Mouse (Mus musculus) intestine, postnatal 0 days (tissue): Measurements from ENCODE around the gene S1pr4. TPM values are rescaled to one million over a fixed set of nuclear protein-coding genes. Genes with fewer than 3 reads are reported as not detected.

Source experiments
- ATAC-seq: fragments of 200-750 bp; cut with Nextera tagmentation; 2 replicates; pipeline ENCODE4 v1.8.0; 2017; ENCODE audit warnings: mild to moderate bottlenecking, moderate TSS enrichment, moderate library complexity
- H3K27ac ChIP-seq: fragments of 300-500 bp; sonication (generic); 2 replicates; pipeline ENCODE4 v1.5.1; 2014; ENCODE audit warnings: mild to moderate bottlenecking, low read depth, low read length, moderate library complexity
- H3K27me3 ChIP-seq: fragments of 300-500 bp; sonication (generic); replicated peaks from 2 replicates; pipeline ENCODE4 v1.6.1; 2014; ENCODE audit warnings: low read length, mixed read lengths; ENCODE audit not compliant: control insufficient read depth, insufficient read depth
- H3K36me3 ChIP-seq: fragments of 300-500 bp; sonication (generic); 2 replicates; pipeline ENCODE4 v1.6.1; 2014; ENCODE audit warnings: mild to moderate bottlenecking, moderate library complexity; ENCODE audit not compliant: control insufficient read depth, insufficient read depth
- H3K4me1 ChIP-seq: fragments of 300-500 bp; sonication (generic); replicated peaks from 2 replicates; pipeline ENCODE4 v1.6.1; 2014; ENCODE audit warnings: antibody characterized with exemption, low read length, mixed read lengths; ENCODE audit not compliant: control insufficient read depth, insufficient read depth
- H3K4me2 ChIP-seq: fragments of 300-500 bp; sonication (generic); replicated peaks from 2 replicates; pipeline ENCODE4 v1.6.1; 2014; ENCODE audit warnings: low read depth, mild to moderate bottlenecking, moderate library complexity
- H3K4me3 ChIP-seq: fragments of 300-500 bp; sonication (generic); 2 replicates; pipeline ENCODE4 v1.5.1; 2014; ENCODE audit warnings: low read depth, low read length
- H3K9ac ChIP-seq: fragments of 300-500 bp; sonication (generic); 2 replicates; pipeline ENCODE4 v1.6.1; 2014; ENCODE audit warnings: mild to moderate bottlenecking, low read depth, low read length
- H3K9me3 ChIP-seq: fragments of 300-500 bp; sonication (generic); 2 replicates; pipeline ENCODE4 v1.6.1; 2016; ENCODE audit warnings: mixed run types; ENCODE audit not compliant: control insufficient read depth
- CTCF ChIP-seq: sonication (generic); IDR thresholded peaks from 2 replicates; pipeline ENCODE4 v1.5.1; 2016; ENCODE audit warnings: low read depth, mild to moderate bottlenecking, control low read depth, antibody characterized with exemption, moderate library complexity
- WGBS: fragments of 180-500 bp; shearing (Covaris S2); extraction: QIAGEN DNeasy Blood & Tissue Kit; methylation state at CpG from one replicate; pipeline ENCODE4 v1.1.7; 2014; 5-methylcytosine and 5-hydroxymethylcytosine counted together
- polyA plus RNA-seq: library from polyadenylated mRNA; unstranded; fragments of >200 nt; fragmentation: Nextera tagmentation; extraction: Ambion mirVana; gene quantifications from 2 replicates; pipeline ENCODE4 v1.2.1, GENCODE M21; 2015

Gene S1pr4
- polyA plus RNA-seq, 1 experiment from 2014 or later = 0.74 TPM

DNA sequence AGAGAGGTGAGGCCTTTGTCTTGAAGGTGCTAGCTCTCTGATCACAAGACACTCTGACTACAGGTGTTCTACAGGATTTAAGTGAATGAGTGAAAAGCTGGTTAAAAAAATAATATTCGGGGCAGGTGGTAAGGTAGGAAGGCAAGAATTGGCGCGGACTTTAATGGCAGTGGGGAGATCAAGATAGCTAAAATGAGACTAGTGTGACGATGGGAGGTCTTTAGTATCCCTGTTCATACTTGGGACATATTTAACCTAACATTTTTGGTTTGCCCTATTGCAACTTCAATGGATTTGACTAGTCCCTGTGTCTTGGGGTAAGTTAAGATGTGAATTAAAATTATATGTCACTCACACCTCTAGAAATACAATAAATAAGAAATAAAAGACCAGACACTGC, 3.0 kb downstream of the S1pr4 start:
- WGBS = 23% methylated on average over 4 of the region's 4 CpGs
- Histone ChIP-seq H3K9ac (no peak overlapping the region), H3K4me2 (peak overlapping the region; percentile 88), H3K4me1 (peaks cover 21% of the 10 kb centered on the region), H3K4me3 (peak overlapping the region; percentile 80), H3K9me3 (no peaks in the 10 kb centered on the region), H3K27ac (no peak overlapping the region), H3K27me3 (no peaks in the 10 kb centered on the region), H3K36me3 (peaks cover 19% of the 10 kb centered on the region)
- no peak for TF ChIP-seq CTCF
- no peak for ATAC-seq

DNA sequence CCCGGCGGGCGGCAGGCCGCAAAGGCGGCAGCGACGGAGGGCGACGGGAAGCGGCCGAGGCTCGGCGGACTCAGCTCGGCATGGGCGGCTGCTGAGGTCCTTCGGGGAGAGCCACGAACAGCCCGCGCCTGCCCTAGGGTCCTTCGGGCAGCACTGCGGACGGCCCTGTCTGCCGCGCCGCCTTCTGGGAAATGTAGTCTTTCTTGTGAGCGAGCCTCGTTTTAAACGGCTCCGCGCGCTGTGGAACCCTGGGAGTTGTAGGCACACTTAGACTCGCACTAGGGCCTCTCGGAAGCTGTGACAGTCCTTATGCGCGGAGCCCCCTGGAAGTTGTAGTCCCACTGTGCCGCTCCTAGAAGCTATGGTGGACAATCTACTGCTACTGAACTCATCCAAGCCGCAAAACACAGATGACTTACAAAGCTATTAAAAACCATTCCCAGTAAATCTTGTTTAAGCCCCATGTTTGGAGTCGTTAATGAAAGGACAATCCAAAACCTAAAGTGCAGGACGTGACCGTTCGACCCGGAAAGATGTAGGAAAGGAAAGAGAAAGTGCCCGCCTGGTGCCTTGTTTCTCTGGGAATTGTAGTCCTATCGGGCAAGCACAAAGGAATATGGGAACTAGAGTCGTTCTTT, 3.5 kb downstream of the S1pr4 start, which contains the start of gene Ncln:
Gene Ncln, minus strand, starts transcription at position 129 of the 638 bp plus-strand sequence.
- WGBS = under 1% methylated on average over 45 of the region's 45 CpGs
- Histone ChIP-seq H3K27ac (peak within 1 kb of the TSS; percentile 55), H3K9me3 (no peaks in the 10 kb centered on the region), H3K27me3 (no peaks in the 10 kb centered on the region), H3K4me1 (peaks cover 21% of the 10 kb centered on the region), H3K4me3 (peak within 1 kb of the TSS; percentile 80), H3K9ac (peak within 1 kb of the TSS; percentile 84), H3K36me3 (peaks cover 25% of the 10 kb centered on the region), H3K4me2 (peak within 1 kb of the TSS; percentile 88)
- peak; percentile 92 for ATAC-seq
- TF ChIP-seq CTCF = no peak

DNA sequence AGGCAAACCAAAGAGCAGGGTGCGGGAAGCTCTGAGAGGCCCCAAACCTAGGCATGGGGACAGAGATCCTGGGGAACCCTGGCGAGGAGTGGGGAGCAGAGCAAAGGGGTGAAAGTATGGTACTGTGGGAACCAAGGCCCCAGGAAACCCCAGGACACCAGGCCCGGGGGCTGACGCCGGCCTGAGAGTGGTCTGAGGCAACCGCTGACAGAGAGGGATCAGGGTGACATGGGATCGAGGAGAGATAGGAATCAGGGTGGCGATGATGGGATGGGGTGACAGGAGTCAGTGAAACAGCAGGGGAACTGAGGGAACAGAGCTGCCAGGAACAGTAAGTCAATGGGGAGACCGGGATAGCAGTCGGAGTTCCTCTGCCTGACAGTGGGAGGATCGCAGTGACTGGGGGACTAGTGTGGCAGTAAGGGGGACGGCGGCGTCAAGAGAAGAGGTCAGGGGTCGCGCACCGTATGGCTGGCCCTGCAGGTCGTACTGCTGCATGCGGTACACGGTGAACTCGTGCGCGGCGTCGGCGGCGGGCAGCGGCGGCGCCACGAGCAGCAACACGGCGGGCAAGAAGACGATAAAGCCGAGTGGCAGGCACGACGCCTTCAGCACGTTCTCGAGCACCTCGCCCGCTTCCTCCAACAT, 4.2 kb downstream of the S1pr4 start:
- TF ChIP-seq CTCF = no peak

DNA sequence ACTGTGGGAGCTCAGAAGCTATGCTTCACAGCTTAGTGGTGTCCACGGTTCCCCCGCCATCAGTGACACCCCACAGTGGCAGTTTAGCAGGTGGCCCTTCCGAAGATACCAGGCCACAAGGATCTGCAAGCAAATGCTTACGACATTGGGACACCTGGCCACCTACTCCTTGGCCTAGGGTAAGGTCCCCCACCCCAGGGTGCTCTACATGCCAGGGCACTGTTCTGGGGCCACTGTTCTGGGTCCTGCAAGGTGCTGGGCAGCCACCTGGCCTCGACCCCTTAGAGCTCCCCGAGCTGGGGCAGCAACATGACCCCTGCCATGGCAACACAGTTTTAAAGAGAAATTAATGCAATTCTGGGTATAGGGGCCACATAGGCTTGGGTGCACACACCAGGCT, 4.8 kb downstream of the S1pr4 start:
- no peak for TF ChIP-seq CTCF
- H3K27me3 ChIP-seq = no peaks in the 10 kb centered on the region
- peak overlapping the region; percentile 88 for H3K4me2 ChIP-seq
- peaks cover 37% of the 10 kb centered on the region for H3K36me3 ChIP-seq
- H3K27ac ChIP-seq = peak overlapping the region; percentile 55
- peaks cover 21% of the 10 kb centered on the region for H3K4me1 ChIP-seq
- ATAC-seq = no peak
- peak overlapping the region; percentile 84 for H3K9ac ChIP-seq
- peak overlapping the region; percentile 80 for H3K4me3 ChIP-seq
- 51% methylated on average over 6 of the region's 6 CpGs for WGBS
- H3K9me3 ChIP-seq = no peaks in the 10 kb centered on the region

More for the DNA sequence above, 4.2 kb downstream of the S1pr4 start:
- peaks cover 31% of the 10 kb centered on the region for H3K36me3 ChIP-seq
- peak overlapping the region; percentile 84 for H3K9ac ChIP-seq
- H3K4me1 ChIP-seq = peaks cover 21% of the 10 kb centered on the region
- ATAC-seq = peak; percentile 2; the same call in 1 of the 2 replicates
- H3K27me3 ChIP-seq = no peaks in the 10 kb centered on the region
- under 1% methylated on average over 40 of the region's 41 CpGs for WGBS
- H3K4me2 ChIP-seq = peak overlapping the region; percentile 88
- no peaks in the 10 kb centered on the region for H3K9me3 ChIP-seq
- H3K4me3 ChIP-seq = peak overlapping the region; percentile 80
- peak overlapping the region; percentile 55 for H3K27ac ChIP-seq

DNA sequence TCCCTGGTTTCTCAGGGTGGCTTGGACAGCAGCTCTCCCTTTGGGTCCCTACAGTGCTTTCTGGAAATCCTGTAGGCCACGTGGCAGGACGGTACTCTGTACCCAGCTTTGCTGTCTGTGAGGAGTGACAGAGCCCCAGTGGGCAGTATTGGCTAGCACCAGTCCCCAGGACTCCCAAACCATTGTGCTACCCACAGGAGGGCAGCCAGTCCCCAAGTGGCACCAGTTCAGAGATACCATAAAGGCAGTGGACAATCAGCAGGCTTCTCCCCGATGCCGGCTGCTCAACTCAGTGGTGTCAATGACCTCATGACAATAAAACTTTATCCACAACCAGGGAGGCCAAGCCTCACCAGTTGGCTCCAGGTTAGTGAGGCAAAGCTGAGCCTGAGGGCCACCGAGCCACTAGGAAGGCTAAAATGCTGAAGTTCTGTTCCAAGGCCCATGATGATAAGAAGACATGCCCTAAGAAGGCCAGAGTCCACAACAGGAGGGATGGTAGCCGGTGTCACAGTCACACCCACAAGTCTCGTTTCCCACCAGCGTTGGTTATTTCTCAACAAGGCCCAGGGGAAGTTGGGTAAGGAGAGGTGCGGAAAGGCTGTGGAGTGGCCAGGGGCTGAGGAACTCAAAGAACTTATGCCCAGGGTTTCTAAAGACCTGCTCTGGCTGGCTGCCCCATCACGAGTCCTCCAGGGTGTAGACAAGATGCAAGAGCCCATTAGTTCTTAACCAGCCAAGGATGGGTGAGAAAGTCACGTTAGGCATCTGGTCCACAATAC, 5.5 kb downstream of the S1pr4 start:
- Histone ChIP-seq H3K4me3 (peak overlapping the region; percentile 80; the same call in 1 of the 2 replicates), H3K4me1 (peaks cover 21% of the 10 kb centered on the region), H3K27me3 (no peaks in the 10 kb centered on the region), H3K9me3 (no peaks in the 10 kb centered on the region), H3K27ac (peak overlapping the region; percentile 73), H3K9ac (peak overlapping the region; percentile 84; the same call in 1 of the 2 replicates), H3K4me2 (peak overlapping the region; percentile 88), H3K36me3 (peaks cover 44% of the 10 kb centered on the region)
- WGBS = 45% methylated on average over 11 of the region's 11 CpGs
- ATAC-seq = peak; percentile 34
- no peak for TF ChIP-seq CTCF
